Mouse (Mus musculus): ENCODE measurements around the gene 1700012B09Rik. TPM values are rescaled to one million over a fixed set of nuclear protein-coding genes. Genes with fewer than 3 reads are reported as not detected.

1700012B09Rik gene
- polyA plus RNA-seq, 1 experiment from 2014 or later = not detected

DNA sequence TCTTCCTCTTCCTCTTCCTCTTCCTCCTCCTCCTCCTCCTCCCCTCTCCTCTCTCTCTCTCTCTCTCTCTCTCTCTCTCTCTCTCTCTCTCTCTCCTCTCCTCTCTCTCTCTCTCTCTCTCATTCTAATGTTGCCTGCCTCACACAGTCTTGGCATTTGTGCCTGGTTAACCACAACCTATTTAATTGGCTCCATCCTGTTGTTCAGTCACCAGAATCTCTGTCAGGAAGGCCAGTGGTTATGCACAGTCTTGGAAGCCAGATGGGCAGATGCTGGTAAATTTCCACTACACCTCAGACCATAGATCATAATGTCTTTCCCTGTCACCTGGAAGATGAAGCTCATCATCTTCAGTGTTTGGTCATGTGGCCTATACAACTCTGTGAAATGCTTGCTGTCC lies 11.6 kb downstream of the 1700012B09Rik start:
- no peak overlapping the region for H3K4me2 ChIP-seq
- no peak overlapping the region for H3K4me3 ChIP-seq (replicated peaks)
- H3K9ac ChIP-seq = no peak overlapping the region
- no peaks in the 10 kb centered on the region for H3K36me3 ChIP-seq (replicated peaks)
- H3K9me3 ChIP-seq (replicated peaks) = no peaks in the 10 kb centered on the region
- no peaks in the 10 kb centered on the region for H3K4me1 ChIP-seq (replicated peaks)
- ATAC-seq (ENCODE audit: insufficient read depth) = no peak
- no peaks in the 10 kb centered on the region for H3K27me3 ChIP-seq
- no peak overlapping the region for H3K27ac ChIP-seq (replicated peaks)

- no peaks in the 10 kb centered on the region for H3K4me1 ChIP-seq (replicated peaks)
- no peak overlapping the region for H3K27ac ChIP-seq (replicated peaks)
- 31% methylated on average over 7 of the region's 7 CpGs for WGBS (ENCODE audit: insufficient replicate concordance)
- H3K9ac ChIP-seq = no peak overlapping the region
- H3K36me3 ChIP-seq (replicated peaks) = no peaks in the 10 kb centered on the region
- H3K9me3 ChIP-seq (replicated peaks) = no peaks in the 10 kb centered on the region
- ATAC-seq (ENCODE audit: insufficient read depth) = no peak
- H3K27me3 ChIP-seq = no peaks in the 10 kb centered on the region
- H3K4me3 ChIP-seq (replicated peaks) = no peak overlapping the region
- H3K4me2 ChIP-seq = no peak overlapping the region
Observed at GRCm38 (mm10) chr9:14758590-14758989, 12.2 kb downstream of the 1700012B09Rik start.

DNA sequence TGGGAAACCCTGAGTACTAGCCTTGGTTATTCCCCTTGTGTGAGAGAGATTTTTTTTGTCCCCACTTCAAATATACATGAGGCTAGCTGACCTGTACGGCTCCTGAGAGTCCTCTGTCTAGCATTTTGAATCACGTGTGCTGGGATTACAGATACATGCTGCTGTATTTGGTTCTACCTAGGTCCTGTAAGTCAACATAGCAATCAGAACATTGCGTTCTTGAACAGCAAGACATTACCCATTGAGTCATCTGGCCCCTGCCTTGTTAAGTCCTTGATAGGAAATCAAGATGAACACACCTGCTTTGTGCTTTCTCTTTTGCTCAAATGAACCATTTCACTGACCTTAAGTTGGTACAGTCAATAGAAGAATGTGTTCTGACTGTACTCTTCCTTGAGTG lies 16.4 kb downstream of the 1700012B09Rik start:
- peaks cover 12% of the 10 kb centered on the region for H3K4me1 ChIP-seq (replicated peaks)
- no peak for ATAC-seq (ENCODE audit: insufficient read depth)

DNA sequence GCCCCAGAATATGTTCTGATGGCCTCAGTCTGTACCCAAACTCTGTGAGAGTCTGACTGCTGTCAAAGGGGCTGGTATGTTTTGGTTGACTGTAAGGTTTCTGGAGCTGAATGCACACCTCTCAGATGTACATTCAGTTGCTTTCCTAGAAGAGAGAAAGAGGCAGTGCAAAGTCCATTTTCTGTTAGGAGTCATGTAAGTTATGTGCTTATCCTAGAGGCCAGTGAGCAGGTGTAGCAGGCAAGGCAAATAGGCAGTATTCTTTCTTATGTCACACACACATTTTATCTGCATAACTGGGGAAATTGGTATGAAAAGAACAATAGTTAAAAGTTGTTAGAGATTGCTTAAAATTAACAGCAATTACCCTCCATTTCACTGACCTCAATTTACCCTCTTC lies 16.9 kb downstream of the 1700012B09Rik start:
- H3K4me2 ChIP-seq = no peak overlapping the region

More for the DNA sequence above, 16.4 kb downstream of the 1700012B09Rik start:
- H3K4me3 ChIP-seq (replicated peaks) = no peak overlapping the region
- H3K9ac ChIP-seq = no peak overlapping the region
- no peak overlapping the region for H3K27ac ChIP-seq (replicated peaks)
- peaks cover 19% of the 10 kb centered on the region for H3K27me3 ChIP-seq
- WGBS (ENCODE audit: insufficient replicate concordance) = 53% methylated on average over 3 of the region's 3 CpGs
- no peaks in the 10 kb centered on the region for H3K9me3 ChIP-seq (replicated peaks)
- H3K36me3 ChIP-seq (replicated peaks) = no peaks in the 10 kb centered on the region
- H3K4me2 ChIP-seq = no peak overlapping the region

DNA sequence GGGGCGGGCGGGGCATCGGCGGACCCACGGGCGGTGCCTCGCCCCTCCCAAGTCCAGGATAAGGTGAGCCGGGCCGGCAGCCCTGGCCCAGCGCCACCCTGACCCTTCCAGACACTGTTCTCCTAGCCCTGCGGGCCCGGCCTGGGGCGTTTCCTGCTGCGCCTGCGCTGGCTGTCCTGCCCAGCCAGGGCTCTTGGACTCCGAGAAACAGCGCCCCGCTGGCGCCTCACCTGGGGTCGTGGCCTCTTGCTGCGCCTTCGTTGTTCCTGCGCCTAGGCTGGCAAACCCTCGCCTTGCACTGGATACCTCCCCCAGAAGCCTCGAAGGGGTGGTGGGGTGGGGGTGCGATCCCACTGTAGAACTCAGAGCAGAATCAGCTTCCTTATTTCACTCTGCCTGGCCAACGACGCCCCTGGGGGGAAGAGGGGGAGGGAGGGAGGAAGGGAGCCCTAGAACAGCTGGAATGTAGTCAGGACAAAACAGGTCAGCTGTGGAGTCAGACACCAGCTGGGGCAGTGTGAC lies 18.8 kb downstream of the 1700012B09Rik start, which contains the start of gene Fut4:
Gene Fut4 (minus strand): TSS at position 393 of the 522 bp plus-strand sequence.
- Histone ChIP-seq H3K9me3 (replicated peaks) (no peaks in the 10 kb centered on the region), H3K4me3 (replicated peaks) (peak within 1 kb of the TSS; percentile 52), H3K27me3 (peaks cover 19% of the 10 kb centered on the region), H3K36me3 (replicated peaks) (no peaks in the 10 kb centered on the region), H3K27ac (replicated peaks) (no peak within 1 kb of the TSS), H3K9ac (peak within 1 kb of the TSS; percentile 30; the same call in 1 of the 2 replicates), H3K4me2 (peak within 1 kb of the TSS; percentile 74), H3K4me1 (replicated peaks) (peaks cover 12% of the 10 kb centered on the region)
- WGBS (ENCODE audit: insufficient replicate concordance) = under 1% methylated on average over 28 of the region's 28 CpGs
- ATAC-seq (ENCODE audit: insufficient read depth) = peak; percentile 63

More for the DNA sequence above, 16.9 kb downstream of the 1700012B09Rik start:
- peaks cover 19% of the 10 kb centered on the region for H3K27me3 ChIP-seq
- H3K27ac ChIP-seq (replicated peaks) = no peak overlapping the region
- no peaks in the 10 kb centered on the region for H3K9me3 ChIP-seq (replicated peaks)
- ATAC-seq (ENCODE audit: insufficient read depth) = no peak
- H3K4me1 ChIP-seq (replicated peaks) = peaks cover 12% of the 10 kb centered on the region
- H3K9ac ChIP-seq = no peak overlapping the region
- H3K4me3 ChIP-seq (replicated peaks) = no peak overlapping the region
- no peaks in the 10 kb centered on the region for H3K36me3 ChIP-seq (replicated peaks)

- Histone ChIP-seq H3K36me3 (replicated peaks) (no peaks in the 10 kb centered on the region), H3K4me3 (replicated peaks) (peak overlapping the region; percentile 52), H3K9ac (peak overlapping the region; percentile 30; the same call in 1 of the 2 replicates), H3K4me1 (replicated peaks) (peaks cover 12% of the 10 kb centered on the region), H3K9me3 (replicated peaks) (no peaks in the 10 kb centered on the region), H3K27me3 (peaks cover 19% of the 10 kb centered on the region), H3K27ac (replicated peaks) (no peak overlapping the region), H3K4me2 (peak overlapping the region; percentile 74)
- ATAC-seq (ENCODE audit: insufficient read depth) = peak; percentile 47
- WGBS (ENCODE audit: insufficient replicate concordance) = 1% methylated on average over 50 of the region's 50 CpGs
Observed at GRCm38 (mm10) chr9:14751503-14752000, 19.3 kb downstream of the 1700012B09Rik start.

- ATAC-seq (ENCODE audit: insufficient read depth) = no peak
- Histone ChIP-seq H3K27ac (replicated peaks) (no peak overlapping the region), H3K4me1 (replicated peaks) (peaks cover 12% of the 10 kb centered on the region), H3K4me3 (replicated peaks) (peak overlapping the region; percentile 52), H3K4me2 (peak overlapping the region; percentile 74), H3K27me3 (peaks cover 19% of the 10 kb centered on the region), H3K9ac (no peak overlapping the region), H3K36me3 (replicated peaks) (no peaks in the 10 kb centered on the region), H3K9me3 (replicated peaks) (no peaks in the 10 kb centered on the region)
- WGBS (ENCODE audit: insufficient replicate concordance) = 58% methylated on average over 42 of the region's 42 CpGs
Observed at GRCm38 (mm10) chr9:14750901-14751502, 19.8 kb downstream of the 1700012B09Rik start.

GRCm38 (mm10) chr9:14740151-14740924 lies 30.5 kb downstream of the 1700012B09Rik start, which contains the start of gene Piwil4:
Piwil4 (minus strand) TSS chr9:14740733.
- Histone ChIP-seq H3K4me3 (replicated peaks) (no peak within 1 kb of the TSS), H3K4me1 (replicated peaks) (0 out of 2 replicates have a peak, but pooled peaks cover 3% of the 10 kb centered on the region), H3K27ac (replicated peaks) (no peak within 1 kb of the TSS), H3K36me3 (replicated peaks) (no peaks in the 10 kb centered on the region), H3K9me3 (replicated peaks) (no peaks in the 10 kb centered on the region), H3K27me3 (no peaks in the 10 kb centered on the region), H3K9ac (no peak within 1 kb of the TSS), H3K4me2 (no peak within 1 kb of the TSS)
- WGBS (ENCODE audit: insufficient replicate concordance) = 76% methylated on average over 19 of the region's 19 CpGs
- no peak for ATAC-seq (ENCODE audit: insufficient read depth)

DNA sequence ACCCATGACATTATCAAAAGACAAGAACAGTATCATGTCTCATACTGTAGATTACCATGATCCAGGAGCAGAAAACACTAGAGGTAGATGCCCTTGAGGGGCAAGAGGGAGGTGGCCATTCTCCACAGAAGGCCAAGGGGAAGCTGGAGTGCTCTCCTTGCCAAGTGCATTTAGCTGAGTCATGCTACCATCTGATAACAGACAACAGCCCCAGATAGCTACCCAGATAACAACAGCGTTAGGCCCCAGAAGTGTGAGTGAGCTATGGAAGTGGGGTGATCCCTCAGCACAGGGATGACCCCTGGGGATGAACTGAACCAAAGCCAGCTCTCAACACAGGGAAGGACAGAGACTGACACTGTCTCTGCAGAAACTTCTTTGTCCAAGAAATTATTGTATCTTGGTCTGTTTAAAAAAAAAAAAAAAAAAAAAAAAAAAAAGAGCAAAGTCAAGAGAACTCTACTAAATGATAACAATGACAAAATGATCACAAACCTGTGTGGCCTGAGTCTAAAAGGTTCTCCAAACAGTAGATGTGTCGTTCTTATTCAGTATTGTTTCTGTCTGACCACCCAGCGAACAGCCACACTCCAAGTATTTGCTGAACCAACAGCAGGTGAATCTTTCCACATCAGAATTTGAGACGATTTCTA lies 31.2 kb downstream of the 1700012B09Rik start:
- Histone ChIP-seq H3K9me3 (replicated peaks) (no peaks in the 10 kb centered on the region), H3K9ac (no peak overlapping the region), H3K4me3 (replicated peaks) (no peak overlapping the region), H3K27ac (replicated peaks) (no peak overlapping the region), H3K4me2 (no peak overlapping the region), H3K4me1 (replicated peaks) (0 out of 2 replicates have a peak, but pooled peaks cover 3% of the 10 kb centered on the region), H3K36me3 (replicated peaks) (no peaks in the 10 kb centered on the region), H3K27me3 (no peaks in the 10 kb centered on the region)
- no peak for ATAC-seq (ENCODE audit: insufficient read depth)
- WGBS (ENCODE audit: insufficient replicate concordance) = 47% methylated on average over 4 of the region's 4 CpGs

GRCm38 (mm10) chr9:14730941-14731541 lies 39.8 kb downstream of the 1700012B09Rik start:
- H3K9me3 ChIP-seq (replicated peaks) = no peaks in the 10 kb centered on the region
- no peak overlapping the region for H3K4me2 ChIP-seq
- WGBS (ENCODE audit: insufficient replicate concordance) = 42% methylated on average over 9 of the region's 9 CpGs
- ATAC-seq (ENCODE audit: insufficient read depth) = no peak
- H3K4me1 ChIP-seq (replicated peaks) = no peaks in the 10 kb centered on the region
- H3K27ac ChIP-seq (replicated peaks) = no peak overlapping the region
- H3K27me3 ChIP-seq = no peaks in the 10 kb centered on the region
- H3K36me3 ChIP-seq (replicated peaks) = no peaks in the 10 kb centered on the region
- H3K4me3 ChIP-seq (replicated peaks) = no peak overlapping the region
- no peak overlapping the region for H3K9ac ChIP-seq

Data from liver, embryonic 15.5 days (tissue).